Mouse (Mus musculus): ENCODE data around the gene Mthfr. TPM values are rescaled to one million over a fixed set of nuclear protein-coding genes. Genes with fewer than 3 reads are reported as not detected.
"Not testable (repeated sequence)": the region's sequence is repeated elsewhere in the genome, so short reads cannot be mapped to it uniquely, and the experiment has no call there.

The Mthfr gene
- total RNA-seq, 1 experiment from 2014 or later = 5.9 TPM

DNA sequence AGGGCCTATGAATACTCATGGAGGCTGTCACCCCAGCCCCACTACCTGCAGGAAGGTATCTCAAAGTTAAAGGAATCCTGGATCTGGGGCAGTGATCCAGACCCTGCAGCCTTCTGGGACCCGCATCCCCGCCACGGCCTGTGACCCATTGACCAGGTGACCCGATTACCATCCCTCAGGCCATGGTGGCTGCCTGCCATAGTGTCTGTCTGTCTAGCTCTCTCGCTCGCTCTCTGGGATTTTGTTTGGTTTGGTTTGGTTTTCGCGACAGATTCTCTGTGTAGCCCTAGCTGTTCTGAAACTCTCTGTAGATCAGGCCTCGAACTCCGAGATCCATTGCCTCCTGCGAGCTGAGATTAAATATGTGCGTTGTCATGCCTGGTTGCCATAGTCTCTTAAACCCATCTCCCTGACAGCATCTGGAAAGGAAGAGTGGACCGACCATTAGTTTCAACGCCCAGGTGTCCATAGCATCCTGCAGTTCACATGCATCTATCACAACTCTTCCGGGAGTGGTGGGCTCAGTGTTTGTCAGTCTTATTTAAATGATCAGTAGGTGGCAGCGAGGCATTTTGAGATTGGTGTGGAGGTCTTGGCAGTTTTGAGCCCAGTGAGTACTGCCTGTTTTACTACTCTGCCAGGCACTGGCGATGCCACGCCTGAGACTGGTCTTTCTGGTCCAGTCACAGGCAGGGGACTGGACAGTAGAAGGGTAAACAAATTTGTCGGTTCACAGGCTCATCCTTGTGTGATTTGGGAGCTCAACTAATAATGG, 564 bp downstream of the Mthfr start:
- ATAC-seq (replicated peaks; ENCODE audit: low read depth, poor library complexity, severe bottlenecking) = peak; percentile 0; the same call in 1 of the 2 replicates

- no peak for ATAC-seq (replicated peaks; ENCODE audit: low read depth, poor library complexity, severe bottlenecking)
These were observed 1.4 kb downstream of the Mthfr start for GRCm38 (mm10) chr4:148040029-148040830.

- peak; percentile 16 for ATAC-seq (replicated peaks; ENCODE audit: low read depth, poor library complexity, severe bottlenecking)
These were observed 2.2 kb downstream of the Mthfr start for GRCm38 (mm10) chr4:148040933-148041610.

- ATAC-seq (replicated peaks; ENCODE audit: low read depth, poor library complexity, severe bottlenecking) = no peak
These were observed 2.8 kb downstream of the Mthfr start for GRCm38 (mm10) chr4:148041611-148042191.

DNA sequence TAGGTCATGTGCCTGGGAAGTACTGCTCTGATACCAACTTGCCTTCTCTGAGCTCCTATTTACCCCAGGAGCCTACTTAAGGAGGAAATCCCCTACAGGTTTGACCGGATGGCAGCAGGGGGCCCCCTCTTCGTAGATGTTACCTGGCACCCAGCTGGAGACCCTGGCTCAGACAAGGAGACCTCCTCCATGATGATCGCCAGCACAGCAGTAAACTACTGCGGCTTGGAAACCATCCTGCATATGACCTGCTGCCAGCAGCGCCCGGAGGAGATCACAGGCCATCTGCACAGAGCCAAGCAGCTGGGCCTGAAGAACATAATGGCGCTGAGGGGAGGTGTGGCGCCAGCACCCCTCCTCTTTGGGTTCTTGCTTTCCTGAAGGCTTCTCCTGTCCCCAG, 4.5 kb downstream of the Mthfr start:
- not testable (repeated sequence) for ATAC-seq (replicated peaks; ENCODE audit: low read depth, poor library complexity, severe bottlenecking)

GRCm38 (mm10) chr4:148044113-148044512, 5.2 kb downstream of the Mthfr start:
- ATAC-seq (replicated peaks; ENCODE audit: low read depth, poor library complexity, severe bottlenecking) = no peak

DNA sequence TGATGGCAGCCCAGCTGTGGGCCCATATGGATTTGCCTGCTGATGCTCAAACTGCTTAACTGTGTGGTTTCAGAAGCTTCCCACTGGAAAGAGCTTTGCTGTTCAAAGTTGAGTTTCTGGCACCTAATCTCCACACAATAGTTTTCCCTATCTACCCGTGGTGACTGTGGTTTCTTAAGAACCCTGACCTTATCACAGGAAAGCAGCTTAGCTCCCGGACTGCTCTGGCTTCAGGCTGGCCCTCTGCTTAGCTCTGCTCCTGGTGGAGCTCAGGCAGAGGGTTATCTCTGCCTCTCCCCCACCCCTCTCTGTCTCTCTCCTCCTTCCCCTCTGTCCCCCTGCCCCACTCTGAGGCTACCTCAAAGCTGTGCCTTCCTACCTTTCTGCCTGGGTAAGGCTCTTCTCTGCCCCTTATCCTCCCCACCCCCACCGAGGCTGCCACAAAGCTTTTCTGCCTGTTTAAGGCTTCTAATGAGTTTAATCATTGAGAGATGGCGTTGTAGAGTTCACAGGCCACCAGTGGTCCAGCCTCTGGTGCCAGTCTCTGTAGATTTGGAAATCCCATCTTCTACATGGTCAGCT, 7.7 kb downstream of the Mthfr start:
- peak; percentile 86 for ATAC-seq (replicated peaks; ENCODE audit: low read depth, poor library complexity, severe bottlenecking)

GRCm38 (mm10) chr4:148050396-148050914, 11.6 kb downstream of the Mthfr start:
- ATAC-seq (replicated peaks; ENCODE audit: low read depth, poor library complexity, severe bottlenecking) = not testable (repeated sequence)

GRCm38 (mm10) chr4:148051046-148051776, 12.3 kb downstream of the Mthfr start:
- no peak for ATAC-seq (replicated peaks; ENCODE audit: low read depth, poor library complexity, severe bottlenecking)

GRCm38 (mm10) chr4:148051886-148052285, 13.0 kb downstream of the Mthfr start:
- no peak for ATAC-seq (replicated peaks; ENCODE audit: low read depth, poor library complexity, severe bottlenecking)

DNA sequence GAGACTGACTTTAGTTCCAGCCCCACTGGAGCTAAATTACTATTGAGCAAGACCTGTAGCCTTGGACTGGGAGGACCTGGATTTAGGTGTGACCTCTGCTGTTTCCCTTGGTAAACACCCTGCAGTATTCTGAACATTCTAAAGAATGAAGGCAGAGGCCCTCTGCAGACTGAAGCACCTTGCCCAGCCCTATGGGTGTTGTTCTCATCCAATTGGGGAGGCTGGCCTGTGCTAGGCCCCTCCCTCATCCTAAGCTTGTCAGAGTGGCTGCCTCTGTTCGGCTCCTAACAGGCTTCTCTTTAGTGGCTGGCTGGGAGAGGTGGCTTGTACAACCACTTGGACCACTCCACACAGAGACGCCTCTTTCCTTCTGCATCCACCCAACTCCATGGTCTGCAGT, 14.1 kb downstream of the Mthfr start:
- ATAC-seq (replicated peaks; ENCODE audit: low read depth, poor library complexity, severe bottlenecking) = no peak

GRCm38 (mm10) chr4:148053417-148053920, 14.6 kb downstream of the Mthfr start:
- no peak for ATAC-seq (replicated peaks; ENCODE audit: low read depth, poor library complexity, severe bottlenecking)

DNA sequence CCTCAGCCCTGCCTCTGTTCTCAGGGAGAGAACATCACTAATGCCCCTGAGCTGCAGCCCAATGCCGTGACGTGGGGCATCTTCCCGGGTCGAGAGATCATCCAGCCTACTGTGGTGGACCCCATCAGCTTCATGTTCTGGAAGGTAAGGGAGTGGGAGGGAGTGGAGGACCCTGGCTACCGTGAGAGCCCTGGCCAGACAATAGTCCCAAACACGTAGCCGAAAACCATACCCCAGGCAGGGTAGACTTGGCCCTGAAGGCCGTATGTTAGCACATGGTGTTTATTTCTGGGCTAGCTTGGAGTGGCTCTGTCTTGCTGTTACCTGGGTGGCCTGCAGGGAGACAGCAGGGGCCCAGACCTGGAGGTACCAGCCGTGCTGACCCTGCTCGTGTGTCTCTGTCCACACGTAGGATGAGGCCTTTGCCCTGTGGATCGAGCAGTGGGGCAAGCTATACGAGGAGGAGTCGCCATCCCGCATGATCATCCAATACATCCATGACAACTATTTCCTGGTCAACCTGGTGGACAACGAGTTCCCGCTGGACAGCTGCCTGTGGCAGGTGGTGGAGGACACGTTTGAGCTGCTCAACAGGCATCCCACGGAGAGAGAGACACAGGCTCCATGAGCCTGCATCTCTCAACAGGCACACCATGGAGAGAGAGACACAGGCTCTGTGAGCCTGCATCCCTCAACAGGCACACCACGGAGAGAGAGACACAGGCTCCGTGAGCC, 16.3 kb downstream of the Mthfr start:
- no peak for ATAC-seq (replicated peaks; ENCODE audit: low read depth, poor library complexity, severe bottlenecking)

GRCm38 (mm10) chr4:148056246-148056645, 17.4 kb downstream of the Mthfr start:
- no peak for ATAC-seq (replicated peaks; ENCODE audit: low read depth, poor library complexity, severe bottlenecking)

- ATAC-seq (replicated peaks; ENCODE audit: low read depth, poor library complexity, severe bottlenecking) = no peak
These were observed 17.9 kb downstream of the Mthfr start for GRCm38 (mm10) chr4:148056801-148057200.

GRCm38 (mm10) chr4:148057661-148058209, 18.9 kb downstream of the Mthfr start:
- peak; percentile 62 for ATAC-seq (replicated peaks; ENCODE audit: low read depth, poor library complexity, severe bottlenecking)

DNA sequence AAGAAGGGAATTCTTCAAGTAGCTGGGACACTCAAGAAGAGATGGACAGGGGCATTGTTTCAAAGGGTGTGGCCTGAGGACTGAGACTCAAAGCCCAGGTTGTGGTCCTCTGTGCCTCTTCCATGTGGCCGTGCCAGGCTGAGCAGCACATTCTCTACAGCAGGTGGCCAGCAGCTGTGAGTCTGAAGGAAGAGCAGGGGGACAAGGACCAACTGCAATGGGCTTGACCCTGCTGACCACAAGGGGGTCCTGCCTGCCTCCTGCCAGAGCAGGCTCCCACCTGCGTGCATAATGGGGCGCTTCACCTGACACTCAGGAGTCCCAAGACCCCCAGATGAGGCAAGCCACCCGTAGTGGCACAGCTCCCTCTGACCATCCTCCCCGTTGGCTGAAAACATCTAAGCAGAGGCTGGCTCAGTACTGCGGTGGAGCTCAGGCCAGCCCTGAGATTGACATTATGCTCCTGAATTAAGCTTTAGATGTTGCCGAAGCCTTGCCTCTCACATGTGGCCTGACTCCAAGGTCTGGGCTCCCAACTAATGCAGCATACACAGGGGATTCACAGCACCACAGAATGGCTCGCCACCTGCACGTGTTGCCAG, 19.4 kb downstream of the Mthfr start:
- no peak for ATAC-seq (replicated peaks; ENCODE audit: low read depth, poor library complexity, severe bottlenecking)

DNA sequence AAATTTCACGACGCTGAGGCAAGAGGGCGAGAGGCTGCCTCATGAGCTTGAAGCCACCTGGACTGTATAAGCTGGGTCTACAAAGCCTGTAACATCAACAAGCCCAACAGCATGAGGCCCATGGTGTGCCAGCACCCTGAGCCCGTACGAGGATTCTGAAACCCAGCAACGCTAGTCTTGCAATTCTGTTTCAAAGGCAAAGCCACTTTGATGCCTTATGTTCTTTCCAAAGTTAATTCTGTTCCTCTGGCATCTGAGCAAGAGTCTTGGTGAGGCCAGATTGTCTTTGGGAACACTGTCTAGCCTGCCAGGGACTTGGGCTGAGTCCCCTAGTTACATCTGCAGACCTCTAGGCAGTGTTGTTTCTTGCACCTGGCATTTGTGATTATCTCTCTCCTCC, 20.1 kb downstream of the Mthfr start:
- ATAC-seq (replicated peaks; ENCODE audit: low read depth, poor library complexity, severe bottlenecking) = no peak

Measured in common myeloid progenitor, adult 5-6 weeks (primary cell).